ENCODE assay signal across 8 mouse cellular contexts in genomic region chr9:37146603-37147358, GRCm38 (mm10). TPM values are rescaled to one million over a fixed set of nuclear protein-coding genes. Genes with fewer than 3 reads are reported as not detected.
A peak's percentile ranks its signal among the peaks of the same experiment; 100 is the strongest.
DNase-seq lines count a peak whose midpoint lies in the region; ATAC-seq and TF ChIP-seq lines count a peak whose summit lies in the region.

No protein-coding gene starts in this region.

- peak overlapping the region; percentile 82 for H3K4me3 ChIP-seq in cortical plate, adult 2 months (ENCODE audit: insufficient read depth, low read length)
- peak overlapping the region; percentile 85 for H3K4me3 ChIP-seq in hindbrain, embryonic 16.5 days (ENCODE audit: low read length)

- H3K36me3 ChIP-seq in hindbrain, embryonic 16.5 days (ENCODE audit: control insufficient read depth, insufficient read depth, low read length) = no peaks in the 10 kb centered on the region

- peaks cover 2% of the 10 kb centered on the region for H3K4me1 ChIP-seq in cortical plate, adult 2 months (ENCODE audit: control insufficient read depth, insufficient read depth, low read length)
- peaks cover 27% of the 10 kb centered on the region for H3K4me1 ChIP-seq in hindbrain, embryonic 16.5 days (ENCODE audit: control insufficient read depth, insufficient read depth, low read depth, low read length)

- WGBS in hindbrain, embryonic 16.5 days = under 1% methylated on average over 43 of the region's 75 CpGs

- peak overlapping the region; percentile 97 for H3K4me2 ChIP-seq in hindbrain, embryonic 16.5 days (ENCODE audit: low read length)

- TF ChIP-seq POLR2A in cortical plate, adult 2 months (IDR thresholded peaks at IDR 0.05; ENCODE audit: extremely low read depth, insufficient read depth, low read length) = peak; percentile 83

- no peaks in the 10 kb centered on the region for H3K27me3 ChIP-seq in hindbrain, embryonic 16.5 days (replicated peaks; ENCODE audit: control insufficient read depth, insufficient read depth, low read length)

- ATAC-seq in hindbrain, embryonic 16.5 days = peak; percentile 95

- H3K27ac ChIP-seq in cortical plate, adult 2 months (ENCODE audit: insufficient read depth, low read length) = peak overlapping the region; percentile 98
- peak overlapping the region; percentile 100 for H3K27ac ChIP-seq in hindbrain, embryonic 16.5 days (ENCODE audit: low read depth, low read length)

- H3K9ac ChIP-seq in hindbrain, embryonic 16.5 days (ENCODE audit: low read depth, low read length) = peak overlapping the region; percentile 94

- DNase-seq in adrenal gland, adult 18-20 months (ENCODE audit: low spot score in 2 of 2) = peak; percentile 63 to 67
- peak; percentile 75 for DNase-seq in gastrocnemius, postnatal 10 days
- DNase-seq in layer of hippocampus, postnatal 36 days = peak; percentile 80 to 81
- peak; percentile 82 for DNase-seq in lung, postnatal 10 days
- DNase-seq in retina, embryonic 14.5 days (ENCODE audit: low spot score) = peak; percentile 81
- DNase-seq in spleen, adult 12 weeks (ENCODE audit: low spot score) = no peak

- TF ChIP-seq CTCF in cortical plate, adult 2 months (IDR thresholded peaks at IDR 0.05; ENCODE audit: extremely low read depth, insufficient read depth, low read length) = no peak

- no peaks in the 10 kb centered on the region for H3K9me3 ChIP-seq in hindbrain, embryonic 16.5 days (ENCODE audit: control insufficient read depth, low read length)

RNA-seq across cellular contexts. Expression of gene Pknox2, which starts 0.4 kb away (rescaled TPM):
- 1 to 10 TPM; 2.0 to 3.5 TPM for total RNA-seq in adrenal gland, adult 18-20 months (2021)
- 80.9 and 84.4 TPM in 2 replicates for polyA plus RNA-seq in cortical plate, adult 2 months (2012; rRNA removed)
- 10 to 100 TPM; 27.9 TPM for total RNA-seq in gastrocnemius, postnatal 10 days (2021)
- polyA plus RNA-seq in hindbrain, embryonic 16.5 days (2015; fragmentation: Nextera tagmentation; extraction: Ambion mirVana) = 32.2 and 38.8 TPM in 2 replicates
- 10 to 100 TPM; 32.7 to 38.3 TPM for total RNA-seq in layer of hippocampus, postnatal 36 days (2021)

Comparison
In these comparisons a context has a peak if more than half of its experiments do, and no peak if none do; other contexts are left out.
1. RNA of gene Pknox2, which starts 0.4 kb away (total RNA-seq): 32.7 to 38.3 TPM in layer of hippocampus, postnatal 36 days and 27.9 TPM in gastrocnemius, postnatal 10 days; 2.0 to 3.5 TPM in adrenal gland, adult 18-20 months; every median in the first group is over 4 times any median in the second.